Mouse (Mus musculus) layer of hippocampus, adult 6 months (tissue): ENCODE measurements around the gene Ankib1. TPM values are rescaled to one million over a fixed set of nuclear protein-coding genes. Genes with fewer than 3 reads are reported as not detected.

Experiments
- long read RNA-seq, 2 experiments: library from polyadenylated mRNA; unstranded; transcript quantifications; one replicate each; pipeline ENCODE4 v2.0.0; 2019 to 2020
- microRNA-seq: library from miRNA; unstranded; fragments of <30 nt; microRNA quantifications from one replicate; pipeline ENCODE4 v1.2.0, GENCODE M21; 2020
- polyA plus RNA-seq: library from polyadenylated mRNA; unstranded; fragments of <200 nt; fragmentation: Nextera tagmentation; gene quantifications from 2 replicates; pipeline ENCODE4 v1.2.3, GENCODE M21; 2021

The Ankib1 gene
- polyA plus RNA-seq, result 5.7 and 6.1 TPM in 2 replicates
- long read RNA-seq, experiment 1, partial matches to known transcripts, result 5 of 19 reads
- long read RNA-seq, experiment 1, other reads (novel, unspliced or antisense), result 14 of 19 reads
- long read RNA-seq, experiment 2, full-length matches to known transcripts, result 12 of 61 reads
- long read RNA-seq, experiment 2, partial matches to known transcripts, result 16 of 61 reads
- long read RNA-seq, experiment 2, other reads (novel, unspliced or antisense), result 33 of 61 reads

DNA sequence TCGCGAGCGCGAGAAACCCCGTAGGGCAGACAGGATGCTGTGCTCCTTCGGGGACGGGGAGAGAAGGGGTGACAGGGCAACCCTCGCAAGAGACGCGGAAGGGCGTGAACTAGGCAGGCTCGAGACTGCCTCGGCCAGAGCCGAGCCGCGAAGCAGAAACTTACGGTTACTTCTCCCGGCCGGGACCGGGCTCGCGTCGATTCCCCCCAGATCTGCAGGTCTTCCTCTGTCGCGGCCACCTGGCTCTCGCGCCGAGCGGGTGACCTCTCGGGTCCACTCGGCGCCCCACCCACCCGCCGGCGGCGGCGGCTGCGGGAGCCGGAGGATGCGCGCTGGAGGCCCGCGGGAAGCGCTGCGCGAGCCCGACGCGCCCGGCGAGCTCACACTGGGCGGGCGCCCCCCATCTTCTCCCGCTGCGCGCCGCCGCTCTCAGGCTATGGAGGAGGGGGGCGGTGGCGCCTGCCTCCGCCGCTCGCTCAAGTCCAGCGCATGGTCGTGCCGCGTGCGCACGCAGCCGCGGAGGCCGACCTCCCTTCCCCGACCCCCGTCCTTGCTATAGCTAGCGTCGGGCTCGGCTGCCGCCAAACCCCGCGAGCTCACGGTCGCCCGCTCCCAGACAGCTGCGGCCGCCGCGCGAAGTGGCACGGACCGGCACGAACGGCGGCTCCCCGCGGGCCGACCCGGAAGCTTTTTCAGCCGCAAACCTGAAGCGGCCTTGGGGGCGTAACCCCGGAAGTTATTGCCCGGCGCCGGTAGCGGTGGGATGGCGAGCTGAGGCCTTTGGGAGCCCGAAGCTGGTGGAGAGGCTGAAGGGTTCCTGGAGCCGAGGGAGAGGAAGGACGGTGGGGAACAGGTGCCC is at the start of gene Ankib1, which contains the start of gene Krit1:
Gene Ankib1, minus strand, starts transcription at position 493 of the 859 bp plus-strand sequence.
Gene Krit1, plus strand, starts transcription at position 752 of the 859 bp plus-strand sequence.

DNA sequence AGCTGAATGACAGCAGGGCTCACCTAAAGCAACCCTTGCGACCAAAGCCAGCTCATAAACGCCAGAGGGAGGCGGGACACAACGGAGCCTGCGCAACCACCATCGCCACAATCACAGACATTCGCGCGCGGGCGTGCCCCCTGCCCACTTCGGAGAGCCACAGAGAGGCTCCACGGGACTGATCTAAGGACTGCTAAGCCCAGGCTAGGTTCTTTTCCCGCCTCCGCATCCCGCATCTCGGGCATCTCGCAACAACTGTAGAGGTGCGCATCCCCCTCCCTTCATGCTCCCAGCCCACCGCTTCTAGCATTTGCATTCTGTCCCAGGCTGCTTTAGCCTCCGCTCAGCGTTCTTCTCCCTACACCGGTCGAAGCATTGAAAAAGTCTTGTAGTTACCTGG is 42.3 kb upstream of the Ankib1 start, which contains the start of gene Lrrd1:
Gene Lrrd1, plus strand, starts transcription at position 148 of the 400 bp plus-strand sequence.

DNA sequence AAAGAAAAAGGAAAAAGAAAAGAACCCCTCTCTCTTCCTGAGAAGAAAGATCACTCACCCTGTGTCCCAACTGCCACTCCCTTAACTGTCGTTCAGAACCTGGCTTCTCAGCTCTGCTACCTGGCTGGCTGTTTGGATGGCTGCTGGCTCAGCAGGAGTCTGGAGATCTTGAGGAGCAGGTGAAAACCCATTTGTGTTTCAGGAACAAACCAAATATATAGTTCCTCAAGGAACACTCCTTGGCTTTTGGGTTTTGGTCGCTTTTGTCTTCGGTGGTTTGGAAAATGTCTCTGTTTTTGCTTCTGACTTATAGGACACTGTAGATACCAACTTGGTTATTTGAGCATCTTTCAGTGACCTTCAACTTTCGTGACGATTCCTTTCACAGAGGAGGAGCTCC is 145.6 kb downstream of the Ankib1 start, which contains the start of gene Gatad1:
Gene Gatad1, minus strand, starts transcription at position 101 of the 400 bp plus-strand sequence.

DNA sequence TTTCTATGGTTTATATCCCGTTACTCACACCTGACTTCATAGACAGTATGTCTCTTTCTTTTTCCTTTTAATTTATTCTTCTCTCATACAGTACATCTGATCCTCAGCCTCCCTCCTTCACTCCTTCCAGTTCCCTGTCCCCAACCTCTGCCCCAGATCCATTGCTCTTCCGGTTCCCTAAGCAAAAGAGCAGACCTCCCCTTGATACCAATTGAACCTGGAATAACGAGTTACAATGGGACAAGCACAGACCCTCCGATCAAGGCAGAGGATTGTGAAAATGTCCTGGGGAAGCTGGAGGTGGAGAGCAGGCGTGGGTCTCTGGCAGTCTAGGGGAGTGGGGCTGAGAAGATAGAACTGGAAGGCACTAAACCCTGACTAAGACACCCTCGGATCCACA is 151.8 kb downstream of the Ankib1 start, which contains the start of gene Tmbim7:
Gene Tmbim7, plus strand, starts transcription at position 301 of the 400 bp plus-strand sequence.

Small RNAs within 50 kb of the gene (microRNA-seq; reads per million reads assigned to microRNA genes)
- gene Gm22926 (not detected), gene Gm26238 (not detected)

Other genes with a start within 250 kb of the Ankib1 start
- gene 1700109H08Rik, start 231.4 kb downstream of the Ankib1 start, polyA plus RNA-seq, result 0.06 and 0.10 TPM in 2 replicates
- gene Pex1, start 206.9 kb downstream of the Ankib1 start, polyA plus RNA-seq, result 7.4 and 10.5 TPM in 2 replicates
- 11.6 and 17.0 TPM in 2 replicates for gene Rbm48, start 206.3 kb downstream of the Ankib1 start, polyA plus RNA-seq
- gene Tmbim7, start 151.7 kb downstream of the Ankib1 start, polyA plus RNA-seq, result not detected in 2 replicates
- 121 and 161 TPM in 2 replicates for gene Gatad1, start 145.7 kb downstream of the Ankib1 start, polyA plus RNA-seq
- gene Krit1, start 259 bp upstream of the Ankib1 start, polyA plus RNA-seq, result 9.4 and 10.8 TPM in 2 replicates
- not detected in 2 replicates for gene Lrrd1, start 42.2 kb upstream of the Ankib1 start, polyA plus RNA-seq
- 2.9 and 3.1 TPM in 2 replicates for gene Mterf1a, start 91.0 kb upstream of the Ankib1 start, polyA plus RNA-seq
- gene Akap9, start 125.1 kb upstream of the Ankib1 start, polyA plus RNA-seq, result 97.5 and 99.0 TPM in 2 replicates